Mouse (Mus musculus) embryonic facial prominence, embryonic 13.5 days (tissue): ENCODE measurements at regions not wholly inside any gene's neighbourhood (a gene's known extent, or its start where the extent isn't known, plus 50 kb on each side); places are given as distances from the start of the nearest gene placed in this dataset.
"Not testable (repeated sequence)": the region's sequence is repeated elsewhere in the genome, so short reads cannot be mapped to it uniquely, and the experiment has no call there.

ENCODE experiments used
- ATAC-seq: fragments of 200-750 bp; cut with Nextera tagmentation; 2 replicates; pipeline ENCODE4 v1.8.0; 2017; ENCODE audit warnings: low read depth; ENCODE audit not compliant: insufficient number of reproducible peaks, insufficient read depth, low FRiP score, low TSS enrichment
- H3K27ac ChIP-seq: fragments of 300-500 bp; sonication (generic); 2 replicates; pipeline ENCODE4 v1.5.1; 2015; ENCODE audit warnings: moderate library complexity, mild to moderate bottlenecking, inconsistent platforms
- H3K27me3 ChIP-seq: fragments of 300-500 bp; sonication (generic); 2 replicates; pipeline ENCODE4 v1.6.1; 2015; ENCODE audit warnings: mild to moderate bottlenecking, inconsistent platforms
- H3K36me3 ChIP-seq: fragments of 300-500 bp; sonication (generic); 2 replicates; pipeline ENCODE4 v1.6.1; 2015; ENCODE audit warnings: mild to moderate bottlenecking, inconsistent platforms
- H3K4me1 ChIP-seq: fragments of 300-500 bp; sonication (generic); 2 replicates; pipeline ENCODE4 v1.6.1; 2015; ENCODE audit warnings: inconsistent platforms
- H3K4me2 ChIP-seq: fragments of 300-500 bp; sonication (generic); 2 replicates; pipeline ENCODE4 v1.6.1; 2015; ENCODE audit warnings: moderate library complexity, mild to moderate bottlenecking, inconsistent platforms
- H3K4me3 ChIP-seq: fragments of 300-500 bp; sonication (generic); 2 replicates; pipeline ENCODE4 v1.5.1; 2015; ENCODE audit warnings: mild to moderate bottlenecking, inconsistent platforms
- H3K9ac ChIP-seq: fragments of 300-500 bp; sonication (generic); 2 replicates; pipeline ENCODE4 v1.6.1; 2015; ENCODE audit warnings: mild to moderate bottlenecking, inconsistent platforms
- H3K9me3 ChIP-seq: fragments of 300-500 bp; sonication (generic); 2 replicates; pipeline ENCODE4 v1.6.1; 2016; ENCODE audit warnings: inconsistent platforms
- WGBS: fragments of 180-500 bp; shearing (Covaris S2); methylation state at CpG from one replicate; pipeline ENCODE4 v1.1.7; 2015; ENCODE audit warnings: mixed read lengths; 5-methylcytosine and 5-hydroxymethylcytosine counted together

GRCm38 (mm10) chr13:115799294-115799693 is 510.2 kb downstream of the Isl1 start:
- H3K36me3 ChIP-seq = no peaks in the 10 kb centered on the region
- no peak for ATAC-seq
- 57% methylated on average over 2 of the region's 2 CpGs for WGBS

GRCm38 (mm10) chr13:115751271-115751670 is 558.2 kb downstream of the Isl1 start:
- Histone ChIP-seq H3K4me2 (no peak overlapping the region), H3K4me1 (no peaks in the 10 kb centered on the region), H3K36me3 (no peaks in the 10 kb centered on the region), H3K27me3 (no peaks in the 10 kb centered on the region), H3K27ac (no peak overlapping the region), H3K4me3 (no peak overlapping the region), H3K9ac (no peak overlapping the region), H3K9me3 (no peaks in the 10 kb centered on the region)
- WGBS = 42% methylated on average over 7 of the region's 7 CpGs
- ATAC-seq = no peak

More at GRCm38 (mm10) chr13:115799294-115799693, 510.2 kb downstream of the Isl1 start:
- Histone ChIP-seq H3K4me2 (no peak overlapping the region), H3K27me3 (no peaks in the 10 kb centered on the region), H3K9ac (no peak overlapping the region), H3K4me3 (no peak overlapping the region), H3K4me1 (no peaks in the 10 kb centered on the region), H3K9me3 (no peaks in the 10 kb centered on the region), H3K27ac (no peak overlapping the region)

- not testable (repeated sequence) for H3K4me1 ChIP-seq, H3K27ac ChIP-seq, H3K4me2 ChIP-seq, H3K9me3 ChIP-seq, H3K27me3 ChIP-seq, ATAC-seq, H3K4me3 ChIP-seq, H3K9ac ChIP-seq, H3K36me3 ChIP-seq
- 65% methylated on average over 1 of the region's 1 CpGs for WGBS
These were observed 567.4 kb downstream of the Isl1 start for GRCm38 (mm10) chr13:115742080-115742479.

GRCm38 (mm10) chr13:115727986-115728385 is 581.5 kb downstream of the Isl1 start:
- Histone ChIP-seq H3K9ac (no peak overlapping the region), H3K4me2 (no peak overlapping the region), H3K9me3 (no peaks in the 10 kb centered on the region), H3K4me1 (no peaks in the 10 kb centered on the region), H3K4me3 (no peak overlapping the region), H3K27ac (no peak overlapping the region), H3K36me3 (no peaks in the 10 kb centered on the region), H3K27me3 (no peaks in the 10 kb centered on the region)
- no peak for ATAC-seq
- WGBS = 72% methylated on average over 5 of the region's 5 CpGs

GRCm38 (mm10) chr13:115725356-115725952 is 584.0 kb downstream of the Isl1 start:
- H3K27ac ChIP-seq = no peak overlapping the region
- H3K4me2 ChIP-seq = no peak overlapping the region
- 62% methylated on average over 5 of the region's 5 CpGs for WGBS
- H3K4me1 ChIP-seq = no peaks in the 10 kb centered on the region
- H3K9me3 ChIP-seq = no peaks in the 10 kb centered on the region
- H3K9ac ChIP-seq = no peak overlapping the region
- ATAC-seq = no peak
- no peak overlapping the region for H3K4me3 ChIP-seq
- H3K36me3 ChIP-seq = no peaks in the 10 kb centered on the region
- H3K27me3 ChIP-seq = no peaks in the 10 kb centered on the region

DNA sequence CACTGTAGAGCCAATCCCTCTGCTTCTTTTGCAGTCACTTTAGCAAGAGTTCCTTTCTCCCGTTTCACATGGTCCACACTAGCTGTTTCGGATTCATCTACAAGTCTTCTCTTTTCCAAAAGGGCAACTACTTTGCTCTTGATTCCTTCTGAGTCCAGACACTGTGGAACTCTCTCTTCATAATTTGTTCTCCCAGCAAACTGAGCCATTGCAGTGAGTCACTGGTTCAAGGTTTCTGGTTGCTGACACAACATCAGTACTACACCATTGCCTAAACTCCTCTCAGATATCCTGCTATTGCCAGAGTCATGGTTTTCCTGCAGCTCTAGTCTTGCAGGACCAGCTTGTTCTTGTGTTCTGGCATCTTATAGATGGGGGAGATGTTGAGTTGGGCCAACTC is 590.2 kb downstream of the Isl1 start:
- Histone ChIP-seq H3K27ac (no peak overlapping the region), H3K36me3 (no peaks in the 10 kb centered on the region), H3K9me3 (no peaks in the 10 kb centered on the region), H3K4me1 (no peaks in the 10 kb centered on the region), H3K4me2 (no peak overlapping the region), H3K4me3 (no peak overlapping the region), H3K9ac (no peak overlapping the region), H3K27me3 (no peaks in the 10 kb centered on the region)
- WGBS = 87% methylated on average over 2 of the region's 2 CpGs
- ATAC-seq = no peak

- WGBS = 36% methylated on average over 5 of the region's 5 CpGs
- H3K9me3 ChIP-seq = no peaks in the 10 kb centered on the region
- no peaks in the 10 kb centered on the region for H3K4me1 ChIP-seq
- H3K36me3 ChIP-seq = no peaks in the 10 kb centered on the region
- H3K27ac ChIP-seq = no peak overlapping the region
- ATAC-seq = no peak
- H3K9ac ChIP-seq = no peak overlapping the region
- H3K27me3 ChIP-seq = no peaks in the 10 kb centered on the region
- no peak overlapping the region for H3K4me2 ChIP-seq
- no peak overlapping the region for H3K4me3 ChIP-seq
These were observed 590.6 kb downstream of the Isl1 start for GRCm38 (mm10) chr13:115718859-115719258.

- WGBS = 13% methylated on average over 2 of the region's 2 CpGs
- Histone ChIP-seq H3K9me3 (no peaks in the 10 kb centered on the region), H3K4me3 (no peak overlapping the region), H3K9ac (no peak overlapping the region), H3K4me1 (no peaks in the 10 kb centered on the region), H3K36me3 (no peaks in the 10 kb centered on the region), H3K27me3 (no peaks in the 10 kb centered on the region), H3K27ac (no peak overlapping the region), H3K4me2 (no peak overlapping the region)
- no peak for ATAC-seq
These were observed 594.4 kb upstream of the Itga1 start for GRCm38 (mm10) chr13:115696197-115696596.

DNA sequence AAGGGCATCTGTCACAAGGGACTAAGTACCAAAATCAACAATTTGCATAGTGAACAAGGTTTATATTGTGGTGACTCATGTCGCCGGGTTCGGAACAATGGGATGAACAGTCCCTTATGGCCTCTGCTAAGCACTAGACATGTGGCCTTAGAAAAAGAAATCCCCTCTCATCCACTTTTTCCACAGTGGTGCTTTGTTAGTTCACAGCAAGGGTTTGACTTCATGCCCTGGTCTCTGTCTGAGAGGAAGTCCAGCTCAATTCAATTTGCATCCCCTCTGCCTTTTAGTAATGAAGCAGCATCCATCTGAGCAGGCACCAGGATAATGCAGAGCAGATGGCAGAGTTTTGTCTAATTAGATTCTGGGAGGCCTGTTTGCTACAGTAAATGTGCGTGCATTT is 585.7 kb upstream of the Itga1 start:
- ATAC-seq = no peak
- H3K27me3 ChIP-seq = no peaks in the 10 kb centered on the region
- no peaks in the 10 kb centered on the region for H3K36me3 ChIP-seq
- peak overlapping the region; percentile 16; the same call in 1 of the 2 replicates for H3K4me2 ChIP-seq
- H3K9ac ChIP-seq = no peak overlapping the region
- H3K9me3 ChIP-seq = no peaks in the 10 kb centered on the region
- no peaks in the 10 kb centered on the region for H3K4me1 ChIP-seq
- H3K27ac ChIP-seq = no peak overlapping the region
- WGBS = 21% methylated on average over 4 of the region's 4 CpGs
- no peak overlapping the region for H3K4me3 ChIP-seq

DNA sequence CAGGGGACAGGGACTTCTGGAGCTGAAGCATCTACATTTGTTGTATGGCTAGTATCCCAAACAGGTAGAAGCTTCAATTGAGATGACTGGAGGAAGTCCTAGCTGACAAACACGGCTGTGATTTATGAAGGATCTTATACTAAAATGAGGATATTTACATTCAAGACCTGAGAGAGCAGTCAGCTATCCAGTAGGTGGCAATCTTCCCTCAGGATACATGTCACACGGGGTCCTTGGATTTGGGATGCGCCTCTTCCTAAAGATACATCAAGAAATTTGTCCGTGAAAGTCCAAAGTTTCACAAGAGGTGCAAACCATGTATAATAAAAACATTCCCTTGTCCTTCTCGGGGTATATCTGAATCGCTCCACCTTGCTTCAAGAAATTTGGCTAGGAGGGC is 577.8 kb upstream of the Itga1 start:
- no peak for ATAC-seq
- 36% methylated on average over 6 of the region's 6 CpGs for WGBS
- no peak overlapping the region for H3K27ac ChIP-seq
- H3K27me3 ChIP-seq = no peaks in the 10 kb centered on the region
- H3K9ac ChIP-seq = no peak overlapping the region
- H3K9me3 ChIP-seq = no peaks in the 10 kb centered on the region
- H3K4me3 ChIP-seq = no peak overlapping the region
- no peaks in the 10 kb centered on the region for H3K36me3 ChIP-seq
- no peak overlapping the region for H3K4me2 ChIP-seq
- H3K4me1 ChIP-seq = no peaks in the 10 kb centered on the region

DNA sequence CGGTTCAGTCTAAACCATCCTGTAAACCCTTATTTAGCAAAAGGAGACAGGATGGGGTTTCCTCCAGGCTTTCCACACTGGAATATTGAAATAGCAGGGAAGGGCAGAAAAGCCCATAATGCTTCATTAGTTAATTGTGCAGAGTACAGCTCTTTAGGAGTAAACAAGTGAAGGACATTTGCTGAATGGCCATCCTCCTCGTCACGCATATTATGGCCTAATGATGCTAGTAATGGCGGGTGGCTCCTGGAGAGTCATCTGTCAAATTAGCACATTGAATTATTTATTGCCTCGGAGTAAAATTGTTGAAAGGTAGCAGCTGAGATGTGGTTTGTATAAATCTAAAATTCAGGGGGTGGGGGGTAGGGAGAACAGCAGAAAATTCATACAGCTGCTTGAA is 575.1 kb upstream of the Itga1 start:
- Histone ChIP-seq H3K4me1 (no peaks in the 10 kb centered on the region), H3K27me3 (no peaks in the 10 kb centered on the region), H3K27ac (no peak overlapping the region), H3K4me2 (no peak overlapping the region), H3K9ac (no peak overlapping the region), H3K36me3 (no peaks in the 10 kb centered on the region), H3K9me3 (no peaks in the 10 kb centered on the region), H3K4me3 (no peak overlapping the region)
- no peak for ATAC-seq
- 70% methylated on average over 5 of the region's 5 CpGs for WGBS

GRCm38 (mm10) chr13:115673729-115674128 is 572.0 kb upstream of the Itga1 start:
- Histone ChIP-seq H3K4me3 (no peak overlapping the region), H3K9me3 (no peaks in the 10 kb centered on the region), H3K27me3 (no peaks in the 10 kb centered on the region), H3K9ac (no peak overlapping the region), H3K4me2 (no peak overlapping the region), H3K4me1 (no peaks in the 10 kb centered on the region), H3K36me3 (no peaks in the 10 kb centered on the region), H3K27ac (no peak overlapping the region)
- WGBS = 13% methylated on average over 5 of the region's 5 CpGs
- ATAC-seq = no peak

- WGBS = 85% methylated on average over 7 of the region's 7 CpGs
- H3K4me2 ChIP-seq = no peak overlapping the region
These were observed 569.9 kb upstream of the Itga1 start for GRCm38 (mm10) chr13:115671685-115672084.

More at GRCm38 (mm10) chr13:115671685-115672084, 569.9 kb upstream of the Itga1 start:
- no peak for ATAC-seq
- H3K36me3 ChIP-seq = no peaks in the 10 kb centered on the region
- no peaks in the 10 kb centered on the region for H3K9me3 ChIP-seq
- H3K27ac ChIP-seq = no peak overlapping the region
- no peak overlapping the region for H3K9ac ChIP-seq
- H3K27me3 ChIP-seq = no peaks in the 10 kb centered on the region
- H3K4me1 ChIP-seq = no peaks in the 10 kb centered on the region
- no peak overlapping the region for H3K4me3 ChIP-seq
